Mouse (Mus musculus) heart, adult 2 months (tissue): ENCODE results near the gene Tcp11x2.

Experiments used
- CTCF ChIP-seq: fragments of 200-600 bp; IDR thresholded peaks from 2 replicates; pipeline ENCODE4 v1.8.1; 2022; ENCODE audit warnings: antibody characterized with exemption, mild to moderate bottlenecking, moderate library complexity
- EP300 ChIP-seq: fragments of 200-500 bp; IDR thresholded peaks from 2 replicates; pipeline ENCODE4 v1.6.1; 2011; ENCODE audit warnings: low read depth, low read length, control low read depth; ENCODE audit not compliant: insufficient read depth
- POLR2A ChIP-seq: fragments of 200-500 bp; IDR thresholded peaks from 2 replicates; pipeline ENCODE4 v1.6.1; 2011; ENCODE audit warnings: mild to moderate bottlenecking, low read depth, low read length, control low read depth; ENCODE audit not compliant: insufficient read depth

GRCm38 (mm10) chrX:135652173-135652772 is 41.3 kb downstream of the Tcp11x2 start:
- TF ChIP-seq EP300 (no peak), POLR2A (no peak), CTCF (peak; percentile 61)
